Mouse (Mus musculus) fat pad, adult 2 months (tissue): ENCODE results near the gene Cyp2t4.

ENCODE experiments used
- DNase-seq: peaks from one replicate; pipeline ENCODE4 v3.0.0-alpha.2; 2011; ENCODE audit warnings: low read depth, low spot score; ENCODE audit errors: extremely low read depth

Gene Cyp2t4

DNA sequence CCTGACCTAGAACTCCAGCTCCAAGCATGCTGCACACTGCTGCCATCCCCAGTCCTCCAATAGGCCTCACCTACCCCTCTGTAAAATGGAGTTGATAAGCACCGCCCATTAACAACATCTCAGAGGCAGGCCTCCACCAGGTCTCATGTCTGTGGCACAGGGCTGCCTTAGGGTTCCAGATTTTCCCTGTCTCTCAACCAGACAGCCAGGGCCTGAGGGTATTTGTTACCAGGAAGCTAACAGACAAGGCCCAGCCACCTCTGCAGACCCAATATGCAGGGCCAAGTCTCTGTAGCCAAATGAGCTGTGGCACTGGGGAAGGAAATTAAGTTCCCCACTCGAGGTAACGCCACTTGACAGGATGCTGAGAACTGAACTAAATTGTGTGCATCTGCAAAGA, 7.4 kb downstream of the Cyp2t4 start:
- DNase-seq, result no peak

DNA sequence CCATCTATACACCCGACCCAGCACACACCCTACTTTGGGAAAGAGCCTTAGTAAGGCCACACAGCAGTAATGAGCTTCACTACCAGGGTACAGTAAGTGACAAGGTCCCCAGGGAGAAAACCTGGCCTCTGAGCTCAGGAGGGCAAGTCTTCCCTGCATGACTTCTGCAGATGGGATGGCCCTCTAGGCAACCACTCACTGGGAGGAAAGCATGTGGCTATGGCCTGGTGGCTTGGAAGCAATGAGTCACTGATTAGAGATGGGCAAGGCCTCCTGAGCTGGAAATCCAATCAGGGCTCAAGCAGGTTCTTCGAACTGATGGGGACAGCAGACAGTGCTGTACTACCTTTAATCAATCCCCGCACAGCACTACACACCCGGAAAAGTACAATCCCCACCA, 8.2 kb downstream of the Cyp2t4 start:
- DNase-seq, result no peak

GRCm38 (mm10) chr7:27162780-27163449, 9.4 kb downstream of the Cyp2t4 start:
- no peak for DNase-seq

DNA sequence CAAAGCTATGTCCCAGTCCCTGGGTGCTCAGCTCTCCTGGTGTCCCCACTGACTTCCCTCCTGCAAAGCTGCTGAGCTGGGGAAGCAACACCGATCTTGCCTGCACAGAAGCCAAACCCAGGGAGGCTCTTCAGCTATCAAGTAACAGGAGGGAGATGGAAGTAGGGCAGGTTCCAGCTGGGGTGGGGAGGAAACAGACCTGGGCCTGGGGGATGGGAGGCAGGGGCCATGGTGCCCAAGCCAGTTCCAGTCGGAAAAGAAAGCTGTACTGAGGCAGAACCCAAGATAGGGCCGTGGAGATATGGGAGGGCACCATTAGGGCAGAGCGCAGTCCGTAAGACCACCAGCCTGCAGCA, 9.9 kb downstream of the Cyp2t4 start:
- DNase-seq, result no peak

- no peak for DNase-seq
Observed at GRCm38 (mm10) chr7:27164112-27164947, 10.8 kb downstream of the Cyp2t4 start.

DNA sequence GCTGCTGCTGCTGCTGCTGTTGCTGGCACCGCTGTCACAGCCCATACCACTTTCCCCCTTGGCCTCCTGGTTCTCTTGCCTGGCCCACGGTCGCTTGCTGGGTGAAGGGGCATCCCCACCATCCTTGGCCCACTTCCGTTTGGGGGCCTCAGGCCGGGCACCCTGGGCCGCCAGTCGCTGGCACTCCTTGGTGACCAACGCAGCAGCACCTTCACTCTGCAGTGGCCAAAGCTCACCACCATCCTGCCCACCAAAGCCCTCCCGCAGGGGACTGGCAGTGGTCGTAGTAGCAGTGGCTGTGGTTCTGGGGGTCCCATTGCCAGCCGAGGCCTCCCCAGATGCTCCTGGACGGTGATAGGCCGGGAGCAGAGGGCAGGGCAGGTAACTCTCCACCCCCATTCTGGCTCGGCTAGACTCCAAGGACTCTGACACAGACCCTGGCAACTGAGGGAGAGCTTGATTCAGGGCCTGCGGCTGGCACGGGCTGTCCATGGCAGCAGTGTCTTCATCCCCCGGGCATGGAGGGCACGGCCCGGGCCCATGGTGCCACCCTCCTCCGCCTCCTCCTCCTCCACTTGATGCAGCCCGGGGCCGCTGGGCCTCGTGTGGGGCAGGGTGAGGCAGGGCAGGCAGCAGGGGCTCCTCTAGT, 11.6 kb downstream of the Cyp2t4 start:
- no peak for DNase-seq

DNA sequence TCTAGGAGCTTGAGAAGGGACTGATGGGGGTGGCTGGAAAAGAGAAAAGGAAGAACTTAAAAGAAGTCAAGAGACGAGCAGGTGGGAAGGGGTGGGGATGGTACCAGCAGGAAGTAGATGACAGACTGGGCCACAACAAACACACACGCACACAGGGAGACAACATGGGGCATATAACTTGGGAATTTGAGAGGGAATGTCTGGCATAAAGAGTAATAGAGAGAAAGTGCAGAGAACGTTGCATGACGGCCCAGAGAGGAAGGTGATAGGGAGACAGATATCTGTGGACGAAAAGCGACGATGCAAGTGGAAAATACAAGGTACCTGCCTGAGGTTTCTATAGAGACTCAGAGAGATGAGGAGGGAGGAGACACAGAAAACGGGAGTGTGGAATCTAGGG, 12.2 kb downstream of the Cyp2t4 start:
- DNase-seq, result no peak

- no peak for DNase-seq
Observed at GRCm38 (mm10) chr7:27166229-27166613, 12.7 kb downstream of the Cyp2t4 start.

GRCm38 (mm10) chr7:27166614-27167474, 13.3 kb downstream of the Cyp2t4 start, which contains the start of gene Egln2:
TSS of gene Egln2 (minus strand) at chr7:27166802.
- DNase-seq, result peak; percentile 81

GRCm38 (mm10) chr7:27167475-27168094, 14.1 kb downstream of the Cyp2t4 start:
- no peak for DNase-seq

DNA sequence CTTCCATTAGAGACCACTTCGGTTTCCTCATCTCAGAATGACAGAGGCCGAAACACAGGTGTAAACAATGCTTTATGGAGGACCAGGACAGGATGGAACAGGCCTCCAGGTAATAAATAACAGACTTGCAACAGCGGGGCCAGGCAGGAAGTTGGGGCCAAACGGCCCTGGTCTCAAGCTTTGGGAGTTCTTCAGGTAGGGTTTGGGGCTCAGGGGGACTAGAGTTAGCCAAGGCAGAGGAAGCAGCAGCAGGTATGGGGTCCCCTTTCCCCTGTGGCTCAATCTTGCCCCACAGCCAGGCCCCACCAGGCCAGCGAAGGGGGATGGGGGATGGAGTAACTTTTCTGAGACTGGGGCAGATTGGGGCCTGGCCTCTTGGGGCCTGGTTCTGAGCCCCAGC, 14.9 kb downstream of the Cyp2t4 start:
- no peak for DNase-seq

DNA sequence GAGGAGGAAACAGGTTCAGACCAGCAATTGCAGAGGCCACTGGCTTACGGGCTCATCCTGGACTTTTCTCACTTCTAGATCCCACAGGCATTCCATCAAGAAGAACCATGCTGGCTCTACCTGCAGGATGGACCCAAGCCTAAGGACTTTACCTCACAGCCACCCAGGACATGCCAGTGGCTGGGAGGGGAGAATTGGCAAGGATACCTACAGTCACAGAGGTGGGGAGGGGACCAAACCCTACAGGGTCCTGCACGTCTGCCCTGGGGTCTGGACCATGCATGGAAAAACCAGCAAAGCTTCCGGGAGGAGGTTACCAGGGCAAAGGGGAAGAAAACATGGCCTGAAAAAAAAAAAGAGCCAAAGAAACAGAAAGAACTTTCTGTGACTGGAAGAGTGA, 17.5 kb downstream of the Cyp2t4 start:
- DNase-seq, result no peak

DNA sequence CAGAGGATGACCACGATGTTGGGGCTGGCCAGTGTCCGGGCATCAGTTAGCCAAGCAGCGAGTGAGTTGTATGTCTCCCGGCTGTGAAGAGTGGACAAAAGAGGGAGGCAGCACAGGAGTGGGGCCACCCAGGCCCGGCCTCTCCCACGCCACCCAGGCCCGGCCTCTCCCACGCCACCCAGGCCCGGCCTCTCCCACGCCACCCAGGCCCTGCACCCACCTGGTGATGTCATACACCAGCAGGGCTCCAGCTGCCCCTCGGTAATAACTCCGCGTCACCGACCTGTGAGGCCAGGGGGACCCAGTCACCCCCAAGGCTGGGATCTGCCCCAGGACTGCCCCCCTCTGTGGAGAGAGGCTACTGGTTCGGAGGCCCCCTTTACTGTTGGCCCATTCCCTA, 21.0 kb downstream of the Cyp2t4 start:
- DNase-seq, result no peak

DNA sequence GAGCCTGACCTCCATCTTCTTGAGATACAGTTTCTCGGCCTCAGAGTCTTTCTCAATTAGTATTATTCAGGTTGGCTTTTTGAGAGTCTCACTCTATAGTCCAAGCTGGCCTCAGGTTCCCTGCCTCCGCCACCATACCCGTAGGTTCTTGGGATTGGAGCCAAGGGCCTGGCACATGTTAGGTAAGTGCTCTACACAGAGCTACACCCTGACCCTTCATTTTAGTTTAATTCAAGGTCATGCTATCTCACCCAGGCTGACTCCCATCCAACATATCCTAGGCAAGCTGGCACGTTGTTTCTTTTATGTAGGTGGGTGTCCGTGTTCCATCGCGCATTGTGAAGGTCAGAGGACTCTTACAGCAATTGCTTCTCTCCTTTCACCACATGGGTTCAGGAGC, 21.4 kb downstream of the Cyp2t4 start:
- DNase-seq, result no peak

DNA sequence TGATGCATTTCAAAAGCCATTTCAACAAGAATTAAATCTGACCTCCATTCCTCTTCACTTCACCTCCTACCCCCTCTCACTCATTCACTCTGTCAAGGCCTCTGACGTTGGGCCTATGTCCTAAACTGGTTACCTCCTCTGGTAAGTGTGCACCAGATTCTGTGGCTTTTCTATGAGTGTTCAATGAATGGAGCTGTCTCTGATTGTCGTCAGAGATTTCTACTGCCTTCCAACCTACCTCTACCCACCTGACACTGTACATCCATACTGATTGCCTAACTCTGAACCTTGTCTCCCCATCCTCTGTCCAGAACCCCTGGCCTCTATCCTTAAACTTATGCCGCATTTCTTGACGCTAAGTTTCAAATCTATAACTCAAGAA, 24.4 kb downstream of the Cyp2t4 start:
- no peak for DNase-seq

DNA sequence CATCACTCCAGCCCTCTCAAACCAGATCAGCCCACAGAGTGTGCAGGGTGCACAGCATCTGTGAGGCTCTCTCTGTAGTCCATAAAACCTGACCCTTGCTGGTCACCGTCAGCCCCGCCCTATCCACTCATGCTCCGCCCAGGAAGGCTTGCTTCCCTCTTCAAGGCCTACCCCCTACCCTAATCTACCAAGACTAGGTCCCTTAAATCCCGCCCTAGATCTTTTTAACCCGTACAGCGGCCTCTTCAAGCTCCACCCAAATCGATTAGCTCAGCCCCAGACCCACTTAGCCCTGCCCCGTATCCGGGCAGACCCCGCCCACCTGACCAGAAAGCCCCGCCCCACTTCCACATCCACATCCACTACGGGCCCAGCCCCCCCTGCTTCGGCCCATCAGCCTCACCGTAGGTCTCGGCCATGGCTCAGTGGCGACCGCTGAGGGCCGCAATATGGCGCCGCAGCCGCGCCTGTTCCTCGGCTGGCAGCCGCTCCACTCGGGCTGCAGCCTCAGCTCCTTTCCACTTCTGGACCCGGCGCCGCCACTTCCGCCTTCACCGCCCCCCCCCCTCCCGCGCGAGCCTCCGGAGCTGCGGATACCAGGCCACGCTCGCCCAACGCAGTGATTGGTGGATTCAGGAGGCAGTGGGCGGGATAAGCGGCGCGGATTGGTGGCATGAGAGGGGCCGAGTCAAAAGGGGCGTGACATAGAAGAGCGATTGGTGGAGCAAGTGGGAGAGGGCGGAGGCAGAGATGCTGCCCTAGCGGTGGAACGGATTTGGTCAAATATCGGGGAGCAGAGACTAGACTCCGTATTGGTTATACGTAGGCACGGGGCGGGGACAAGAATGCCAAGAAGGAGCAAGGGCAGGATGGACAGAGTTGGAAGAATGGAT, 25.1 kb downstream of the Cyp2t4 start, which contains the start of gene Rab4b:
Gene Rab4b (minus strand): TSS at position 573 of the 893 bp plus-strand sequence.
- DNase-seq, result peak; percentile 91

GRCm38 (mm10) chr7:27179217-27179918, 25.9 kb downstream of the Cyp2t4 start:
- no peak for DNase-seq

GRCm38 (mm10) chr7:27180036-27180435, 26.5 kb downstream of the Cyp2t4 start:
- DNase-seq, result no peak
